Mouse (Mus musculus) midbrain, embryonic 11.5 days (tissue): ENCODE results near the gene Efna4. TPM values are rescaled to one million over a fixed set of nuclear protein-coding genes. Genes with fewer than 3 reads are reported as not detected.
A peak's percentile ranks its signal among the peaks of the same experiment; 100 is the strongest.

ENCODE experiments used
- ATAC-seq: fragments of 200-750 bp; cut with Nextera tagmentation; 2 replicates; pipeline ENCODE4 v1.8.0; 2017; ENCODE audit warnings: moderate TSS enrichment, moderate library complexity; ENCODE audit not compliant: low FRiP score
- DNase-seq: peaks from one replicate; pipeline ENCODE4 v3.0.0; 2015; ENCODE audit warnings: low spot score; ENCODE audit errors: missing footprints
- H3K27ac ChIP-seq: fragments of 300-500 bp; sonication (generic); 2 replicates; pipeline ENCODE4 v1.5.1; 2014; ENCODE audit warnings: low read depth, low read length
- H3K27me3 ChIP-seq: fragments of 300-500 bp; sonication (generic); 2 replicates; pipeline ENCODE4 v1.6.1; 2014; ENCODE audit warnings: mild to moderate bottlenecking, low read length, moderate library complexity, mixed read lengths; ENCODE audit not compliant: control insufficient read depth, insufficient read depth
- H3K36me3 ChIP-seq: fragments of 300-500 bp; sonication (generic); 2 replicates; pipeline ENCODE4 v1.6.1; 2014; ENCODE audit warnings: mild to moderate bottlenecking, low read length, moderate library complexity, mixed read lengths; ENCODE audit not compliant: control insufficient read depth, insufficient read depth
- H3K4me1 ChIP-seq: fragments of 300-500 bp; sonication (generic); 2 replicates; pipeline ENCODE4 v1.6.1; 2014; ENCODE audit warnings: low read length; ENCODE audit not compliant: control insufficient read depth, insufficient read depth
- H3K4me2 ChIP-seq: fragments of 300-500 bp; sonication (generic); 2 replicates; pipeline ENCODE4 v1.6.1; 2014; ENCODE audit warnings: mild to moderate bottlenecking, moderate library complexity
- H3K4me3 ChIP-seq: fragments of 300-500 bp; sonication (generic); 2 replicates; pipeline ENCODE4 v1.5.1; 2014; ENCODE audit warnings: low read depth, low read length
- H3K9ac ChIP-seq: fragments of 300-500 bp; sonication (generic); 2 replicates; pipeline ENCODE4 v1.6.1; 2014; ENCODE audit warnings: low read length
- H3K9me3 ChIP-seq: fragments of 300-500 bp; sonication (generic); 2 replicates; pipeline ENCODE4 v1.6.1; 2016; ENCODE audit warnings: low read length; ENCODE audit not compliant: control insufficient read depth
- WGBS: fragments of 180-500 bp; shearing (Covaris S2); extraction: QIAGEN DNeasy Blood & Tissue Kit; methylation state at CpG from one replicate; pipeline ENCODE4 v1.1.7; 2014; 5-methylcytosine and 5-hydroxymethylcytosine counted together
- polyA plus RNA-seq: library from polyadenylated mRNA; unstranded; fragments of >200 nt; fragmentation: Nextera tagmentation; extraction: Ambion mirVana; gene quantifications from 2 replicates; pipeline ENCODE4 v1.2.1, GENCODE M21; 2014

Gene Efna4
- polyA plus RNA-seq, 1 experiment from 2014 or later = 15.3 TPM

- ATAC-seq (no peak), DNase-seq (no peak)
- no peak overlapping the region for H3K27ac ChIP-seq
- peaks cover 26% of the 10 kb centered on the region for H3K4me1 ChIP-seq
- H3K36me3 ChIP-seq = no peaks in the 10 kb centered on the region
- H3K4me2 ChIP-seq = no peak overlapping the region
- H3K9ac ChIP-seq = no peak overlapping the region
- H3K4me3 ChIP-seq = no peak overlapping the region
- 19% methylated on average over 4 of the region's 4 CpGs for WGBS
- H3K27me3 ChIP-seq = peaks cover 9% of the 10 kb centered on the region; the same call in 1 of the 2 replicates
- no peaks in the 10 kb centered on the region for H3K9me3 ChIP-seq
Observed at GRCm38 (mm10) chr3:89328623-89329022, 9.2 kb downstream of the Efna4 start.

- H3K27ac ChIP-seq = no peak overlapping the region
Observed at GRCm38 (mm10) chr3:89327371-89327870, 10.4 kb downstream of the Efna4 start.

GRCm38 (mm10) chr3:89325882-89326281, 11.9 kb downstream of the Efna4 start:
- WGBS = 89% methylated on average over 8 of the region's 8 CpGs
- Histone ChIP-seq H3K4me3 (no peak overlapping the region), H3K36me3 (no peaks in the 10 kb centered on the region), H3K4me2 (no peak overlapping the region), H3K27ac (no peak overlapping the region), H3K9me3 (no peaks in the 10 kb centered on the region), H3K4me1 (peaks cover 22% of the 10 kb centered on the region), H3K9ac (no peak overlapping the region), H3K27me3 (peaks cover 27% of the 10 kb centered on the region)
- ATAC-seq = no peak
- DNase-seq = no peak

More at GRCm38 (mm10) chr3:89327371-89327870, 10.4 kb downstream of the Efna4 start:
- peaks cover 16% of the 10 kb centered on the region for H3K27me3 ChIP-seq
- H3K4me3 ChIP-seq = no peak overlapping the region
- H3K9ac ChIP-seq = no peak overlapping the region
- DNase-seq = no peak
- 55% methylated on average over 9 of the region's 9 CpGs for WGBS
- H3K9me3 ChIP-seq = no peaks in the 10 kb centered on the region
- H3K36me3 ChIP-seq = no peaks in the 10 kb centered on the region
- ATAC-seq = no peak
- H3K4me2 ChIP-seq = no peak overlapping the region
- H3K4me1 ChIP-seq = peaks cover 21% of the 10 kb centered on the region

GRCm38 (mm10) chr3:89322514-89323165, 15.2 kb downstream of the Efna4 start, which contains the start of gene Efna3:
Efna3 (minus strand) TSS chr3:89322965.
- Histone ChIP-seq H3K9me3 (no peaks in the 10 kb centered on the region), H3K36me3 (no peaks in the 10 kb centered on the region), H3K4me2 (peak within 1 kb of the TSS; percentile 95), H3K4me3 (peak within 1 kb of the TSS; percentile 52), H3K27ac (no peak within 1 kb of the TSS), H3K9ac (peak within 1 kb of the TSS; percentile 64), H3K4me1 (peaks cover 37% of the 10 kb centered on the region), H3K27me3 (peaks cover 55% of the 10 kb centered on the region)
- ATAC-seq (peak; percentile 49), DNase-seq (peak; percentile 97)
- 1% methylated on average over 46 of the region's 53 CpGs for WGBS

- Histone ChIP-seq H3K27ac (no peak overlapping the region), H3K4me3 (peak overlapping the region; percentile 52), H3K4me1 (peaks cover 39% of the 10 kb centered on the region), H3K9me3 (no peaks in the 10 kb centered on the region), H3K4me2 (peak overlapping the region; percentile 95), H3K36me3 (no peaks in the 10 kb centered on the region), H3K27me3 (peaks cover 59% of the 10 kb centered on the region), H3K9ac (peak overlapping the region; percentile 64)
- DNase-seq = peak; percentile 94
- no peak for ATAC-seq
- WGBS = under 1% methylated on average over 14 of the region's 14 CpGs
Observed at GRCm38 (mm10) chr3:89322131-89322500, 15.7 kb downstream of the Efna4 start.

- peaks cover 42% of the 10 kb centered on the region for H3K4me1 ChIP-seq
- H3K4me3 ChIP-seq = peak overlapping the region; percentile 52
- H3K9me3 ChIP-seq = no peaks in the 10 kb centered on the region
- peak overlapping the region; percentile 64 for H3K9ac ChIP-seq
- peak overlapping the region; percentile 59 for H3K27ac ChIP-seq
- H3K36me3 ChIP-seq = no peaks in the 10 kb centered on the region
- ATAC-seq = peak; percentile 12; the same call in 1 of the 2 replicates
- H3K4me2 ChIP-seq = peak overlapping the region; percentile 95
- WGBS = under 1% methylated on average over 58 of the region's 66 CpGs
- H3K27me3 ChIP-seq = peaks cover 62% of the 10 kb centered on the region
- DNase-seq = peak; percentile 93
Observed at GRCm38 (mm10) chr3:89321183-89322130, 16.4 kb downstream of the Efna4 start.

- Histone ChIP-seq H3K9ac (peak overlapping the region; percentile 64), H3K4me1 (peaks cover 47% of the 10 kb centered on the region), H3K4me2 (peak overlapping the region; percentile 95), H3K4me3 (peak overlapping the region; percentile 52), H3K27ac (peak overlapping the region; percentile 59), H3K27me3 (peaks cover 70% of the 10 kb centered on the region), H3K9me3 (no peaks in the 10 kb centered on the region), H3K36me3 (no peaks in the 10 kb centered on the region)
- WGBS = 1% methylated on average over 41 of the region's 41 CpGs
- peak; percentile 95 for DNase-seq
- ATAC-seq = peak; percentile 17
Observed at GRCm38 (mm10) chr3:89320581-89321182, 17.1 kb downstream of the Efna4 start.

- Histone ChIP-seq H3K27me3 (peaks cover 71% of the 10 kb centered on the region), H3K36me3 (no peaks in the 10 kb centered on the region), H3K27ac (no peak overlapping the region; the same call in 1 of the 2 replicates), H3K4me1 (peaks cover 56% of the 10 kb centered on the region), H3K4me3 (peak overlapping the region; percentile 34), H3K9me3 (no peaks in the 10 kb centered on the region), H3K4me2 (peak overlapping the region; percentile 95), H3K9ac (peak overlapping the region; percentile 52)
- ATAC-seq (no peak), DNase-seq (peak; percentile 93)
- WGBS = 4% methylated on average over 58 of the region's 58 CpGs
Observed at GRCm38 (mm10) chr3:89319591-89320350, 18.1 kb downstream of the Efna4 start.
